Mouse (Mus musculus) heart, embryonic 14.5 days (tissue): Measurements from ENCODE around the gene Gabbr2. TPM values are rescaled to one million over a fixed set of nuclear protein-coding genes. Genes with fewer than 3 reads are reported as not detected.

Experiments used
- ATAC-seq: fragments of 200-750 bp; cut with Nextera tagmentation; 2 replicates; pipeline ENCODE4 v1.8.0; 2017; ENCODE audit warnings: low read depth, moderate TSS enrichment; ENCODE audit not compliant: insufficient number of reproducible peaks, insufficient read depth, low FRiP score
- H3K27ac ChIP-seq, 2 experiments: fragments of 200-500 bp in 1 of 2; fragments of 300-500 bp in 1 of 2; sonication (generic) in 1 of 2; replicated peaks in 1 of 2; 2 replicates each; pipeline ENCODE4 v1.5.1; 2012 to 2014; ENCODE audit warnings: low read depth in 2 of 2, low read length in 2 of 2, control low read depth in 1 of 2, mild to moderate bottlenecking in 1 of 2, mixed read lengths in 1 of 2; ENCODE audit not compliant: control insufficient read depth in 1 of 2, insufficient read depth in 1 of 2
- H3K27me3 ChIP-seq: fragments of 300-500 bp; sonication (generic); 2 replicates; pipeline ENCODE4 v1.6.1; 2014; ENCODE audit warnings: mild to moderate bottlenecking, low read length, control low read depth; ENCODE audit not compliant: control insufficient read depth, insufficient read depth
- H3K36me3 ChIP-seq: fragments of 300-500 bp; sonication (generic); 2 replicates; pipeline ENCODE4 v1.6.1; 2014; ENCODE audit warnings: mild to moderate bottlenecking, control low read depth, low read length, mixed read lengths; ENCODE audit not compliant: control insufficient read depth, insufficient read depth
- H3K4me1 ChIP-seq, 2 experiments: fragments of 200-500 bp in 1 of 2; fragments of 300-500 bp in 1 of 2; sonication (generic) in 1 of 2; 2 replicates each; pipeline ENCODE4 v1.6.1; 2012 to 2014; ENCODE audit warnings: low read length in 2 of 2, control low read depth in 1 of 2, mixed read lengths in 1 of 2; ENCODE audit not compliant: control insufficient read depth in 2 of 2, insufficient read depth in 2 of 2
- H3K4me2 ChIP-seq: fragments of 300-500 bp; sonication (generic); 2 replicates; pipeline ENCODE4 v1.6.1; 2014; ENCODE audit warnings: mild to moderate bottlenecking, low read length
- H3K4me3 ChIP-seq, 2 experiments: fragments of 200-500 bp in 1 of 2; fragments of 300-500 bp in 1 of 2; sonication (generic) in 1 of 2; 2 replicates each; pipeline ENCODE4 v1.5.1; 2012 to 2014; ENCODE audit warnings: low read length in 2 of 2, mild to moderate bottlenecking in 2 of 2, control low read depth in 1 of 2, low read depth in 1 of 2, moderate library complexity in 1 of 2; ENCODE audit not compliant: control insufficient read depth in 1 of 2, insufficient read depth in 1 of 2
- H3K9ac ChIP-seq: fragments of 300-500 bp; sonication (generic); 2 replicates; pipeline ENCODE4 v1.6.1; 2014; ENCODE audit warnings: mild to moderate bottlenecking, low read length
- H3K9me3 ChIP-seq: fragments of 300-500 bp; sonication (generic); 2 replicates; pipeline ENCODE4 v1.6.1; 2016; ENCODE audit warnings: low read length, control low read depth; ENCODE audit not compliant: control insufficient read depth
- WGBS: fragments of 180-500 bp; shearing (Covaris S2); extraction: QIAGEN DNeasy Blood & Tissue Kit; methylation state at CpG from one replicate; pipeline ENCODE4 v1.1.7; 2014; 5-methylcytosine and 5-hydroxymethylcytosine counted together
- polyA plus RNA-seq: library from polyadenylated mRNA; unstranded; fragments of >200 nt; fragmentation: Nextera tagmentation; extraction: Ambion mirVana; gene quantifications from 2 replicates; pipeline ENCODE4 v1.2.1, GENCODE M21; 2014

The Gabbr2 gene
- polyA plus RNA-seq, 1 experiment from 2014 or later = 0.08 TPM

- Histone ChIP-seq H3K9me3 (no peaks in the 10 kb centered on the region), H3K4me1 (peaks cover 0 to 8% of the 10 kb centered on the region in 2 experiments; a peak in 3 of 4 replicates), H3K27me3 (no peaks in the 10 kb centered on the region), H3K9ac (no peak overlapping the region), H3K4me3 (no peak overlapping the region), H3K36me3 (no peaks in the 10 kb centered on the region), H3K4me2 (no peak overlapping the region), H3K27ac (no peak overlapping the region)
- ATAC-seq = no peak
- WGBS = 62% methylated on average over 12 of the region's 12 CpGs
Observed at GRCm38 (mm10) chr4:46863721-46864120, 128.0 kb downstream of the Gabbr2 start.

- H3K9me3 ChIP-seq = no peaks in the 10 kb centered on the region
- no peak overlapping the region for H3K9ac ChIP-seq
- no peaks in the 10 kb centered on the region for H3K27me3 ChIP-seq
- H3K4me3 ChIP-seq = no peak overlapping the region
- H3K4me1 ChIP-seq = peaks cover 2 to 15% of the 10 kb centered on the region in 2 experiments; a peak in 3 of 4 replicates
- no peak overlapping the region for H3K4me2 ChIP-seq
- ATAC-seq = no peak
- WGBS = 52% methylated on average over 4 of the region's 4 CpGs
- no peak overlapping the region for H3K27ac ChIP-seq
- H3K36me3 ChIP-seq = no peaks in the 10 kb centered on the region
Observed at GRCm38 (mm10) chr4:46862677-46863076, 129.0 kb downstream of the Gabbr2 start.

GRCm38 (mm10) chr4:46860586-46860985 lies 131.1 kb downstream of the Gabbr2 start:
- no peak for ATAC-seq
- Histone ChIP-seq H3K9me3 (no peaks in the 10 kb centered on the region), H3K27ac (no peak overlapping the region), H3K36me3 (no peaks in the 10 kb centered on the region), H3K27me3 (no peaks in the 10 kb centered on the region), H3K4me2 (no peak overlapping the region), H3K9ac (no peak overlapping the region), H3K4me1 (peaks cover 2 to 15% of the 10 kb centered on the region in 2 experiments; a peak in 3 of 4 replicates), H3K4me3 (no peak overlapping the region)
- 80% methylated on average over 6 of the region's 6 CpGs for WGBS

- no peaks in the 10 kb centered on the region for H3K27me3 ChIP-seq
- H3K4me2 ChIP-seq = peak overlapping the region; percentile 35
- no peaks in the 10 kb centered on the region for H3K36me3 ChIP-seq
- no peak overlapping the region for H3K4me3 ChIP-seq
- no peak overlapping the region for H3K9ac ChIP-seq
- H3K27ac ChIP-seq = no peak overlapping the region
- peak; percentile 70; the same call in 1 of the 2 replicates for ATAC-seq
- WGBS = 11% methylated on average over 13 of the region's 13 CpGs
- no peaks in the 10 kb centered on the region for H3K9me3 ChIP-seq
- H3K4me1 ChIP-seq = peaks cover 2 to 15% of the 10 kb centered on the region in 2 experiments; a peak in 3 of 4 replicates
Observed at GRCm38 (mm10) chr4:46858899-46859298, 132.8 kb downstream of the Gabbr2 start.

- WGBS = 92% methylated on average over 8 of the region's 8 CpGs
- Histone ChIP-seq H3K4me1 (peaks cover 2 to 15% of the 10 kb centered on the region in 2 experiments; a peak in 3 of 4 replicates), H3K9ac (no peak overlapping the region), H3K27me3 (no peaks in the 10 kb centered on the region), H3K4me2 (no peak overlapping the region), H3K36me3 (no peaks in the 10 kb centered on the region), H3K9me3 (no peaks in the 10 kb centered on the region), H3K4me3 (no peak overlapping the region), H3K27ac (no peak overlapping the region)
- ATAC-seq = no peak
Observed at GRCm38 (mm10) chr4:46856145-46856544, 135.5 kb downstream of the Gabbr2 start.

GRCm38 (mm10) chr4:46854686-46855385 lies 136.8 kb downstream of the Gabbr2 start:
- Histone ChIP-seq H3K9ac (no peak overlapping the region), H3K4me2 (no peak overlapping the region), H3K4me1 (peaks cover 2 to 15% of the 10 kb centered on the region in 2 experiments; a peak in 3 of 4 replicates), H3K4me3 (no peak overlapping the region), H3K27me3 (no peaks in the 10 kb centered on the region), H3K9me3 (peaks cover 5% of the 10 kb centered on the region; the same call in 1 of the 2 replicates), H3K27ac (no peak overlapping the region), H3K36me3 (no peaks in the 10 kb centered on the region)
- ATAC-seq = no peak
- 73% methylated on average over 23 of the region's 23 CpGs for WGBS

- no peak for ATAC-seq
- WGBS = 61% methylated on average over 12 of the region's 12 CpGs
- no peak overlapping the region for H3K27ac ChIP-seq
Observed at GRCm38 (mm10) chr4:46853852-46854460, 137.7 kb downstream of the Gabbr2 start.

More at GRCm38 (mm10) chr4:46853852-46854460, 137.7 kb downstream of the Gabbr2 start:
- Histone ChIP-seq H3K4me1 (peaks cover 2 to 10% of the 10 kb centered on the region in 2 experiments; a peak in 3 of 4 replicates), H3K4me2 (no peak overlapping the region), H3K4me3 (no peak overlapping the region), H3K36me3 (no peaks in the 10 kb centered on the region), H3K27me3 (no peaks in the 10 kb centered on the region), H3K9me3 (peaks cover 5% of the 10 kb centered on the region; the same call in 1 of the 2 replicates), H3K9ac (no peak overlapping the region)
